Mouse (Mus musculus): ENCODE data around the gene Lao1. TPM values are rescaled to one million over a fixed set of nuclear protein-coding genes. Genes with fewer than 3 reads are reported as not detected.
A peak's percentile ranks its signal among the peaks of the same experiment; 100 is the strongest.

Lao1 gene
- polyA plus RNA-seq, 1 experiment = not detected

GRCm38 (mm10) chr4:119015557-119015956 lies 54.2 kb downstream of the Lao1 start:
- peak; percentile 34; the same call in 1 of the 2 replicates for TF ChIP-seq CTCF (IDR thresholded peaks at IDR 0.05; ENCODE audit: borderline replicate concordance, extremely low read depth, insufficient read depth, insufficient read length)
- TF ChIP-seq POLR2A (IDR thresholded peaks at IDR 0.05; ENCODE audit: borderline replicate concordance, extremely low read depth, insufficient read depth, insufficient read length, poor library complexity, severe bottlenecking) = no peak
- peak; percentile 50 for DNase-seq (ENCODE audit: low read depth)

- no peak for TF ChIP-seq CTCF (IDR thresholded peaks at IDR 0.05; ENCODE audit: borderline replicate concordance, extremely low read depth, insufficient read depth, insufficient read length)
- no peak for TF ChIP-seq POLR2A (IDR thresholded peaks at IDR 0.05; ENCODE audit: borderline replicate concordance, extremely low read depth, insufficient read depth, insufficient read length, poor library complexity, severe bottlenecking)
- DNase-seq (ENCODE audit: low read depth) = peak; percentile 42
Measured at GRCm38 (mm10) chr4:119017078-119017477, 55.7 kb downstream of the Lao1 start.

Other genes with a start within 250 kb of the Lao1 start
- not detected in 2 replicates for gene Olfr1340, start 241.4 kb upstream of the Lao1 start, polyA plus RNA-seq (2012; rRNA removed)
- not detected in 2 replicates for gene Olfr1339, start 229.4 kb upstream of the Lao1 start, polyA plus RNA-seq (2012; rRNA removed)
- not detected in 2 replicates for gene Olfr1338, start 202.8 kb upstream of the Lao1 start, polyA plus RNA-seq (2012; rRNA removed)
- not detected in 2 replicates for gene Olfr1337, start 179.0 kb upstream of the Lao1 start, polyA plus RNA-seq (2012; rRNA removed)
- gene Olfr1335, start 151.6 kb upstream of the Lao1 start, polyA plus RNA-seq (2012; rRNA removed) = not detected in 2 replicates
- not detected in 2 replicates for gene Olfr1333, start 125.3 kb upstream of the Lao1 start, polyA plus RNA-seq (2012; rRNA removed)
- not detected in 2 replicates for gene Olfr1331, start 96.9 kb upstream of the Lao1 start, polyA plus RNA-seq (2012; rRNA removed)
- not detected in 2 replicates for gene Olfr1330, start 73.0 kb upstream of the Lao1 start, polyA plus RNA-seq (2012; rRNA removed)
- gene Olfr1329, start 44.1 kb upstream of the Lao1 start, polyA plus RNA-seq (2012; rRNA removed) = not detected in 2 replicates
- not detected in 2 replicates for gene Olfr1328, start 23.0 kb upstream of the Lao1 start, polyA plus RNA-seq (2012; rRNA removed)
- 94.7 and 96.9 TPM in 2 replicates for gene Slc2a1, start 147.1 kb downstream of the Lao1 start, polyA plus RNA-seq (2012; rRNA removed)
- 8.1 and 12.2 TPM in 2 replicates for gene Zfp691, start 212.6 kb downstream of the Lao1 start, polyA plus RNA-seq (2012; rRNA removed)
- 1.3 TPM in 2 replicates for gene Ermap, start 228.4 kb downstream of the Lao1 start, polyA plus RNA-seq (2012; rRNA removed)
- gene Svbp, start 233.7 kb downstream of the Lao1 start, polyA plus RNA-seq (2012; rRNA removed) = 132 and 160 TPM in 2 replicates